Mouse (Mus musculus) ES-Bruce4 (cell line): ENCODE data around the gene Psmd9.

ENCODE experiments used
- CTCF ChIP-seq: IDR thresholded peaks from one replicate; pipeline ENCODE4 v1.8.1; 2011; ENCODE audit warnings: low read depth, low read length
- EP300 ChIP-seq: IDR thresholded peaks from 2 replicates; pipeline ENCODE4 v1.6.1; 2011; ENCODE audit warnings: low read depth, low read length; ENCODE audit not compliant: insufficient read depth
- POLR2A ChIP-seq: IDR thresholded peaks from one replicate; pipeline ENCODE4 v1.8.1; 2011; ENCODE audit warnings: low read length; ENCODE audit not compliant: insufficient read depth

GRCm38 (mm10) chr5:123245518-123245917 is 76.3 kb downstream of the Psmd9 start:
- TF ChIP-seq CTCF (peak; percentile 94), POLR2A (no peak), EP300 (no peak)
